Mouse (Mus musculus) leukemia stem cell, adult 10-12 weeks (primary cell): Measurements from ENCODE around the gene Ildr1. TPM values are rescaled to one million over a fixed set of nuclear protein-coding genes. Genes with fewer than 3 reads are reported as not detected.

Experiments
- polyA plus RNA-seq: library from polyadenylated mRNA; stranded (reverse); fragments of >175 nt; gene quantifications from 2 replicates; pipeline ENCODE4 v1.2.3, GENCODE M21; 2012; ENCODE audit warnings: low replicate concordance

Ildr1 gene
- polyA plus RNA-seq = 1.3 and 2.7 TPM in 2 replicates

GRCm38 (mm10) chr16:36693818-36694413 lies at the start of gene Ildr1:
Ildr1 (plus strand) TSS chr16:36693978.

DNA sequence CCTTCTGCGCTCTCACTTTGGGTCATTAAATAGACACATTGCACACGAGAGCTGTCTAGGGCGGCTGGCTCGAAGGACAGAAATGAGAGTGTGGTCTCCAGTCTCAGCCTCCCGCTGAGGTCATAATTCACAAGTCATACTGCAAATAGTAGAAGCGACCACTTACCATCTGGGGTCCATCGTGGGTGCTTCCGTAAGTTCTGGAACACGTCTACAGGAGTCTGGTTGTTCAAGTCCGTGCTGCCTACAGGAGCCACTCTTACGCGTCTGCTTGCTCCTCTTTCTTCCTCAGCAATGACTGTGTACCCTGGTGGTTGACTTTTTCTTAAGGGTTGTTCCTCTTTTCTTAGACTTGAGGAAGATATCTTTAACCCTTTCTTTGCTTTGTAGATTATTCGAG lies 28.0 kb upstream of the Ildr1 start, which contains the start of gene Cd86:
TSS of gene Cd86 (minus strand) at position 300 of the 400 bp plus-strand sequence.

Other genes starting within 250 kb of the Ildr1 start
- gene Stfa3, start 238.6 kb upstream of the Ildr1 start, polyA plus RNA-seq = not detected in 2 replicates
- gene Casr, start 131.8 kb upstream of the Ildr1 start, polyA plus RNA-seq = not detected in 2 replicates
- 0.07 and 0.98 TPM in 2 replicates for gene Cd86, start 27.9 kb upstream of the Ildr1 start, polyA plus RNA-seq
- 0.16 and 0.38 TPM in 2 replicates for gene Slc15a2, start 91.0 kb downstream of the Ildr1 start, polyA plus RNA-seq
- gene Iqcb1, start 134.4 kb downstream of the Ildr1 start, polyA plus RNA-seq = 0.06 and 0.94 TPM in 2 replicates
- 1.1 and 4.2 TPM in 2 replicates for gene Eaf2, start 181.0 kb downstream of the Ildr1 start, polyA plus RNA-seq
- 11.3 and 17.2 TPM in 2 replicates for gene Golgb1, start 181.2 kb downstream of the Ildr1 start, polyA plus RNA-seq
- 31.8 and 42.0 TPM in 2 replicates for gene Hcls1, start 241.0 kb downstream of the Ildr1 start, polyA plus RNA-seq